Mouse (Mus musculus) kidney, adult 9 months (tissue): ENCODE results near the gene Rpl22l1.
"Not testable (repeated sequence)": the region's sequence is repeated elsewhere in the genome, so short reads cannot be mapped to it uniquely, and the experiment has no call there.

Experiments
- DNase-seq: peaks from one replicate; pipeline ENCODE4 v3.0.0; 2022

The Rpl22l1 gene

GRCm38 (mm10) chr3:28841886-28842649, 36.8 kb downstream of the Rpl22l1 start:
- DNase-seq = peak; percentile 11

GRCm38 (mm10) chr3:28843231-28843630, 38.0 kb downstream of the Rpl22l1 start:
- DNase-seq = no peak

GRCm38 (mm10) chr3:28847115-28847514, 41.9 kb downstream of the Rpl22l1 start:
- no peak for DNase-seq

GRCm38 (mm10) chr3:28852174-28852573, 46.9 kb downstream of the Rpl22l1 start:
- not testable (repeated sequence) for DNase-seq
